Mouse (Mus musculus): ENCODE data around the gene Fgf11.

The Fgf11 gene

DNA sequence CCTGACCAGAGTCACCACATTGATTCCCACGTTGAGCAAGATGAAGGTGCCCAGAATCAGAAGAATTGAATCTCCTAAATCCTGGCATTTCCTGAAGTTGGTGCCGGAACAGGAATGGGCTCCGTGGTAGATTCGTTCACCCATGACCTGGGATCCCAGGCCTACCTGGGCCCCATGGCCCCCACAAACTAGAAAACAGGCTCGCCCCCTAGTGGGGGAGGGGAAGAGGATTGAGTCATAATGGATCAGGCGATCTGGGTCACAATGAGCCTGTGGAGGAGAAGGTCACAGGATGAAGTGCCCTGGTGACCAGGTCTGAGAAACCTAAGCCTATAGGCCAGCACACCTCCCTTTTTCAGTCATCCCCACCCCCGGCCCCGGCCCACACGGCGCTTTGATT lies 13.5 kb upstream of the Fgf11 start, which contains the start of gene Gm39566:
Gene Gm39566 (minus strand): TSS at position 144 of the 400 bp plus-strand sequence.
- DNase-seq = no peak

DNA sequence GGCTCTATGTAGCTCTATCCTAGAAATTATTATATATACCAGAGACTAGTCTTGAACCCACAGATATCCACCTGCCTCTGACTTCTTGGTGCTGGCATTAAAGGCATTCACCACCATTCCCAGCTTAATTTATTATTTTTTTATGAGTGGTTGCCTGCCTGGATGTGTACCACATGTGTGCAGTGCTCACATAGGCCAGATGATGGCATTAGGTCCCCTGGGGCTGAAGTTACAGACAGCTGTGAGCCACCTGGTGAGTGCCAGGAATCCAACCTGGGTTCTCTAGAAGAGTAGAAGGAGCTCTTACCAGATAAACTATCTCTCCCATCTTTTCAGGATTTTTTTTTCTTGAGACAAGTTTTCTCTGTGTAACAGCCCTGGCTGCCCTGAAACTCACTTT lies 8.6 kb upstream of the Fgf11 start:
- DNase-seq = no peak

DNA sequence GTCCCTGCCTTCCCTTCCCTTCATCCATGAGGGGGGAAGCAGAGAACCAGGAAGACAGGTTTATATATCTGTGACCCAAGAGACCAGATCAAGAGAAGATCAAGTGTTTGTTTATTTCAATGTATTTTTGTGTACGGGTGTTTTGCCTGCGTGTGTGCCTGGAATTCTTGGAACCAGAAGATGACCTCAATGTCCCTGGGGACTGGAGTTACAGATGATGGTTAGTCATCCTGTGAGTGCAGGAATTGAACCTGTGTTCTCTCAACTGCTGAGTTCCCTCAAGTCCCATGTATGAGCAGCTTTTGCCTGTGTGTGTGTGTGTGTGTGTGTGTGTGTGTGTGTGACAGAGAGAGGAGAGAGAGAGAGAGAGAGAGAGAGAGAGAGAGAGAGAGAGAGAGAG lies 6.0 kb upstream of the Fgf11 start:
- no peak for DNase-seq

DNA sequence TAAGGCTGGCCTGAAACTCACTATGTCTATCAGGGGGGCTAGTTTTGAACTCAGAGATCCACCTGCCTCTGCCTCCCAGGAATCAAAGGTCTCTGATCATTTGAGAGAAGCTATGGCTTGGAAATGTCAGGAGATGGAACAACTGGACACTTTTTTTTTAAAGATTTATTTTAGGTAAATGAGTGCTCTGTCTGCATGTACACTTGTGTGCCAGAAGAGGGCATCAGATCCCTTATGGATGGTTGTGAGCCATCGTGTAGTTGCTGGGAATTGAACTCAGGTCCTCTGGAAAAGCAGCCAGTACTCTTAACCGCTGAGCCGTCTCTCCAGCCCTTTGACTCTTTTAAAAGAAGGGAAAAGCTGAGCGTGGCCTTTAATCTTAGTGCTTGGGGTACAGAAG lies 4.7 kb upstream of the Fgf11 start:
- DNase-seq = no peak

DNA sequence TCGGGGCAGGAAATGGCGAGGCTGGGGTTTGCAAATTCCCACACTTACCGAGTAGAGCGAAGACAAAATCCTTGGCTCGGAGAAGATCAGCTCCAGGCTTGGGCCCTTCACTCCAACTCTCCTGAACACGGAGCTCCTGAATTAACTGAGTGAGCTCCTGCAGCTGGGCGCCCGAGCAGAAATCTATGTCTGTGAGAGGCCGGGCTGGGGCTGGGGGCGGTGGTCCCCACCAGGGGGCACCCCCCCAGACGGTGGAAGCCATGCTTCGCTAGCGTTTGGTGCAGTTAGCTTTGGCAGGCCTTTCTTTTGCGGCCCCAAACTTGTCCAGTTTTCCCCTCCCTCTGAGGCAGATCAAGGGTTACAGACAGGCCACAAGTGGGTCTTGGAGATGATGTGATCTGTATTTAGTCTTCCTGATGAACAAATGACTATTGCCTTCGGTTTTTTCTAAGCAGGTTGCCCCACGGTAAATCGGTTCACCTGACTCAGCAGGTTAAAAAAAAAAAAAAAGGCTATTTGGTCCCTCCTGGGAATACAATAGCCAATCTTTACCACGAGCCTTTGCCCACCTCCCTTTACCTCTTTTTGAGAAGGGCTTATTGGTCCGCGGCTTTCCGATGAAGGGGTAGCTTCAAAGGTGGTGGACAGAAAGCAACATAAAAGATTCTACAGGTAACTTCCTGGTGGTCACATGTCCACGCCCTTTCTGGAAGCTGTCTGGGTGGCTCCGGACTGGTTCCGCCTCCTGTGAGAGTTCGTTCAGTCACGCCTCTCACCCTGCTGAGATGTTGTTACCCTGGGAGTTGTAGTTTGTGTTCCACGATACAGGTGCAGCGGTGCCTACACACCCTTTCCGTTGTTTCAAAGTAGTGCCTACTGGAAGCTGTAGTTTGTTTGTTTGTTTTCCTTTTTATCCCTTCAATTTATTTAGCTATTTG lies 3.6 kb upstream of the Fgf11 start, which contains the start of gene Tmem102:
Gene Tmem102 (minus strand): TSS at position 653 of the 938 bp plus-strand sequence.
- no peak for DNase-seq

DNA sequence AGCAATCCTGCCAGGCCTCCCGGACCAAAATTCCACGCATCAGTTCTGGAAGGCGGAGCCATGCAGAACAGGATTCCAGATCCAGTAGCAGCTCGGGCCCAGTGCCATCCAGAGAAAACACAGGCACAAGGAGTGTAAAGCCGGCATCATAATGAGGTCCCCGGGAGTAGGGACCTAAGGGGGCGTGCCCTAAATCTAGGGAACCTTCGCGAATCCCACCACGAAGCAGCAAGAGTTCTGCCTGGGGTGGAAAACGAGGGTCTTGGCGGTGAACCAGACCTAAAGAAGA lies 2.9 kb upstream of the Fgf11 start:
- no peak for DNase-seq

DNA sequence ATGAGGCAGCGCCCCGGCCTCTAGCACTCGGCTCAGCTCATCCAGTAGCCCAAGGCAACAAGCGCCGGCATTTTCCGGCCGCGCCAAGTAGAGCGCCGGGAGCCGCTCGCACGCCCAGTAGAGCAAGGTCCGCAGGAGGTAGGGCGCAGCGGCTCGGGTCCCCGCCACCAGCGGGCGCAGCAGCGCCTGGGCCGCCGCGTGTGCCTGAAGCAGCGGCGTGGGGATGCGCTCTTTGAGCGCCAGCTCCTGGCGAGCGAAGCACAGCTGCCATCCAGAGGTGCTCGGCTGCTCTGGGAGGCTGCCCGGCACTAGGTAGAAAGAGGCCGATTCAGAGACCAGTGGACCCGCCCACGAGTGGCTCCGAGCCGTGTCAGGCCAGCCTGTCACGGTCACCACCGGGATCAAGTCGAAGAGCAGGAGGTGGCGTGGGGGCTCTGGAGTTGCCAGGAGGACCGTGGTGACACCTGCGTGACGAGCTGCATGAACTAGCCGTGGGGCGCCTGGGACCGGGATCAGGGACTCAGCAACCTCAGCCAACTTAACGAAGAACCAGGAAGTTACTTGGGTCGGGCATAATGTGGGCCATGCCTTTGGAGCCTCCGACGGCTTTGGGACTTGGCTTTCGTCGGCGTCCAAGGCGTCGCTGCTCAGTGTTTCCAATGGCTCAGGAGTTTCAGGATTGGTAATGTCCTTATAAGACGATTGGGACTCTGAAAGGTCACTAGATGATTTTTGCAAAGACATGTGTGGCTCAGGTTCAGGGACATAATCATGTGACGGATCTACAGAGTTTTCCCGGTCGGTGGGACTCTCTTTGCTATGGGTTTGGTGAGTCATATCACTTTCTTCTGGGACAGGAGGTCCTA lies 2.4 kb upstream of the Fgf11 start:
- peak; percentile 77 for DNase-seq

DNA sequence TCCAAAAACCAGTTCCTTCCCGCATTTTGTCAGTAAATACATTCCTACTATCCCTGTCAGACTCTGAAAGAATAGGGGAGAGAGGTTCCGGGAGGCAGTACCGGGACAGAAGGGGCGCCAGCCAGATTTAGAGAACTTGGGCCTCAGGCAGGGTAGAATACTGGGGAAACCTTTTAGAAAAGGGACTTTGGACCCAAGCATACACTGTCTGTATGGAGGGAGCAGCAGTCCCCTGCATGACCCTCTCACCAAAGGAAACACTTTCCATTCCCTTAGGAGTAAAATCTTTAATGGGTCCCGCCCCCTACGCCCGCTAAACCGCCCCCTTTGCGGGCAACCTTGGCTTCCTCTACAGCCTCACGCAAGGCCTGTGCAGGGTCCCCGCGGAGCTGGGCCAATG lies 1.7 kb upstream of the Fgf11 start:
- no peak for DNase-seq

DNA sequence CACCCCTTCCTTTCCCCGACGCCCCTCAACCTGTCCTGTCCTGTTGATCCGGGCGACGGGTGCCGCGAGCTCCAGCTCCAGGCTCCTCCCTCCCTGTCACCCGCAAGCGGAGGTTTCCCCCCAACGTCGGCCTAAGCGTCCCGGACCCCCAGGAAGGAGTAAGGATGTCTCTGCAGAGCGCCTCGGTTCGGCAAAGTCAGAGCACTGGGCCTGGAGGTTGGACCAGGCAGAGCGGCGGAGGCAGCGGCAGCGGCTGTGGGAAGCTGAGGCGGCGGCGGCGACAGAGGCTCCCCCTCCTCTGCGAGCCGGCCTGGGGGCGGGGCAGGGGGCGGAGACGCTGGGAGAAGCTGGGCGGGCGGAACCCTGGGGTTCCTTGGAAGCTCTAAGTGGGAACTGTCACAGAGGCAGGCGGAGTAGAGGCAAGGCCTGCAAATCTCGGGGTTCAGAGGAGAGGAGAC lies 1.0 kb upstream of the Fgf11 start:
- DNase-seq = peak; percentile 84

DNA sequence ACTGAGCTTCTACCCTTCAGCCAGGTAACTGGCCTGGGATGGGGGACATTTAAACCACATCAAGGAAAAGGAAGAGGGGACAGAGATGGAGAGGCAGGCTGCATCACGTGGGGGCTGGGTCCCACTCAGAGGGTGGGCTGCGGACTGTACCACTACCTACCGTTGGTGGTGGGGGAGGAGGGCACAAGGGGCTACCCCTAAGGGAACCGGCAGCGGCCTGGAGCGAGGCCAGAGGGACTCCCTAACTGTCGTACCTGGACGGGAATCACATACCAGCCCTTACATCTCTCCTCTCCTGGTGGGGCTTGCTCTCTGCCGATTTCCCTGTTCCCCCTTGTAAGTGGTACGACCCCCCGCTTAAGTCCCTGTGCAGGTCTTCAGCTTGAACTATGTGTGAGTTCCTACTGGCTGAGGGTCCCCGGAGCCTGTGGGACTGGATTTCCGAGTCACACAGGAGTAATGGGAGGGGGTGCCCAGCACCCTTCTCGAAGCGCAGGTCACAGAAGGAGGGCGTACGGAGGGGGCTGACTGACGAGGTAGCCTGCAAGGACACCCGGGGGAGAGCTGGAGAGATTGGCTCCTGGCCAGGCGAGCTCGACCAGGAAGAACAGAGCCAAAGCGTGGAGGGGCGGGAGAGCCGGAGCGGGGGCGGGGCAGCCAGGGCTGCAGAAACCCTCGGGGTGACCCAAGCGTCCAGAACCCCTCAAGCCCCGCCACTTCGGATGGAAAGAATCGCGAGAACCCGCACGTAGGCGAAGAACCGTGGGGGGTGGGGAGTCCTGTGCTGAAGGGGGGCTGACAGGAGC lies 1.1 kb downstream of the Fgf11 start:
- no peak for DNase-seq

DNA sequence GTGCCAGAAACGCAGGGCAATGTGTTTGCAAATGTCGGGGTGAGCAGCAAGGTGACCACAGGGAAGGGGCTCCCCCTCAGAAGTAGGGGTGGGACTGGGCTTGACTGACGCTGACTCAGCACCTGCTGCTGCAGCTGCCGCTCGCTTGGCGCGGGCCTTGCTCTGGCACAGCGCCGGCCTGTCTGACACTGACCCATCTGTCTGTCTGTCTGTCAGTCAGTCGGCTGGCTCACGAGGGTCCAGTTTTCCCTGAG lies 1.6 kb downstream of the Fgf11 start:
- DNase-seq = no peak

DNA sequence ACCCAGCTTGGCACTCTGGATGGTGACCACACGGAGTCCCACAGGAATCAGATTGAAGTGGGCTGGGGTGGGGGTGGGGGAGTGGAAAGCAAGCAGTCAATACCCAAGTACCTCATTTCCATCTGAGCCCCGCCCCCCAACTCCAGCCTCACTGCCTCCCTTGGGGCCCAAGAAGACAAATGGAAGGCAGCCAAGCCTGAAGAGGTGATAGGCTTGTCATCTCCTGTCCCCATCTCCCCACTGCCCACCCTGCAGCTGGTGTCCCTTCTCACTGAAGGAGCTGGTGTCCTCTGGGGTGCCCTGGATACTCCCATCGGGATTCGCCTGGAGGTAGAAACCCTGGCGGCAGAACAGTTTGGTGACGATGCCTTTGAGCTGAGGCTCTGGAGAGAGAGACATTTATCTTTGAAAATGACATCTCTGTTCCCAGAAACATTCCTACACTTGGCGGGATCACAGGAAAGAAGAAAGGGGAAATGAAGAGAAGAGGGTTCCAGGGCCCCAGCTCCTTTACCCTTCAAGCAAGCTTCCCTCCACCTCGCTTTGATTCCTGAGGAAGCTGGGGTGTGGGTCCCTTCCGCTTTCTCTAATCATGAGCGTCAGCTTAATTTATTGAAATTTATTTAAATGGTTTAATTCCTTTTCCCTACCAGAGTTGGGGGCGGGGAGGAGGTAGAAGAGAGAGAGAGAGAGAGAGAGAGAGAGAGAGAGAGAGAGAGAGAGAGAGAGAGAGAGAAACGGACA lies 2.1 kb downstream of the Fgf11 start:
- no peak for DNase-seq

DNA sequence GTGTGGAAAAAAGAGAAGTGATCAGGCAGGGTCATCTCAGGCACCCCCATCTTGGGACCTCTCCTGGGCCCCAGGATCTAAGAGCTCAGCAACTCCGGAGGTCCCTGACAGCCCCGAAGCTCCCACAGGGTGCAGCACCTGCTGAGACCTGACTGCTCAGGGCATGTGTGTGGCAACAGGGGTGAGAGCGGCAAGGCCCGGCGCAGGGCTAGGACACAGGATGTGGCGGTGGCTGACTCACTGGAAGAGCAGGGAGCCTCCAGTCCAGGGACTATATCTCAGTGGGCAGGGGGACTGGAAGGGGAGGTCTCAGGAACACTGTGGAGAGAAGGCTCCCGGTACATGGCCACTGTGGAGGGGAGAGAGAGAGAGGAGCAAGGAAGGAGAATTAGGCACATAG lies 3.7 kb downstream of the Fgf11 start:
- no peak for DNase-seq

DNA sequence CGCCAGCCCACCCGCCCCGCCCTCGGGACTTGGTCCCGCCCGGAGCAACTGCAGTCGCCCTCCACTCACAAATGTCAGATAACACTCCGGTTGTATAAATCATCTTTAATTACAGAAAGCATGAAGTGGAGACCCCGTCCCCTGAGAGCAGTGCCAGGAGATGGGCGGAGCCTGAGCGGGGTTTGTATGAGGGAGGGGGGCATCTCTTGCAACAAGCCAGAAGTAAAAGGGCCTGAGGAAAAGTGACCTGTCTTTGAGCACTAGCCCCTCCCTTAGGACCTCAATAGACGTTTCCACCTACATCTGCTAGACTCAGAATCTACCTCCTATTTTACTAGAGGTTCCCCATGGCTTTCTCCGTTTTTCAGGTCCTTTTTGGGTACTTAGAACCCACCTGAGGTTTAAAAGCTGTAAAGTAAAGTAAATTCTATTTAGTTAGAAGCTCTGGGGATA lies 5.6 kb downstream of the Fgf11 start:
- DNase-seq = no peak

DNA sequence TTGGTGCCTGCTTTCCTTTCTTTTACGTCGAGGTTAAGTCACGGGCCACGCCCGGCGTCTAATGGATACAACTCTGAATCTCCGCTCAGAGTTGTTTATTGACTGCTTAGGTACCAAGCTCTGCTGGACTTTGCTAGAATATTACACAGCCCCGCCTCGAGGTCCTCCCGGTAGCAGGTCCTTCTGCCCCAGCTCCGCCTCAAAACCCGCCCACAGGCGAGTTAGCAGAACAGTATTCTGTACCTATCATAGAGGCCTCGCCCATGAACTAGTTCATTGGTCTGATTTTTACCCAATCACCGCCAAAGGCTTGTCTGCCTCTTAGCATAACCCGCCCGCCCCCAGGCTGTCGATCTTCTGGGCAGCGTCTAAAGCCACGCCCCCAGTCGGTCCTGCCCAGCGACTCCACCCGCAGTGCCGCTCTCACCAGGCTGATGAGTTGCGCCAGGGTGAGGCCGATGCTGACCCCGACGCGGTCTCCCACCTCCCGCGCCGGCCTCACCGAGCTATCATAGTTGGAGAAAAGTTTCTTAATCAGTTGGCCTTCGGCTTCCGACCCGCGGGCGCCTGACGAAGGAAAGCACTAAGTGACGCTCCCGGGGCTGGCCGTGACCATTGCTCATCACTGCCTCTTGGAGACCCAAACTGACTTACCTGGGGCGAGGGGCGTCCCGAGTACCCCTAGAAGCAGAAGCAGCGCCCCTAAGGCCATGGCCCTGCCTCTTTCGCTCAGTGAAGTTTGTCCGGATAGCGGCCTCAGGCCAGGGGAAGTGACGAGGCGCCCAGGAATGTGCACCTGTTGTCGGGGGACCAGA lies 6.3 kb downstream of the Fgf11 start, which contains the start of gene Chrnb1:
Gene Chrnb1 (minus strand): TSS at position 776 of the 815 bp plus-strand sequence.
- peak; percentile 86 for DNase-seq

DNA sequence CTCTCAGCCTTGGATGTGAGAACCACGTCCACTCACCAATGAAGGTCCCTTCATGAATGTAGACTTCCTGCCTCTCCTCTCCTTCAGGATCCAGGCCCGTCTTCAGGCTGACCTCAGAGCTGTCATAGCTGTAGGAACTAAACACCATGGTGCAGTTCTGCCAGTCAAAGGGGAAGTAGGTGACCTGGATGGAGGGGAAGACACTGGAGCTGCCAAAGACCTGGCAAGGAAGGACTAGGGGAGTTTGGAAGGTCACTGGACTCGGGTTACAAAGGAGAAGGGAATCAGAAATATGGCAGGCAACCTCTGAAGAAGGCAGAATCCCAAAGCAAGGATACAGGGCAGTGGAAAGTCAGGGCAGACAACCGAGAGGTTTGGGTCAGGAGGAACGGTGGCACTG lies 8.2 kb downstream of the Fgf11 start:
- DNase-seq = no peak

DNA sequence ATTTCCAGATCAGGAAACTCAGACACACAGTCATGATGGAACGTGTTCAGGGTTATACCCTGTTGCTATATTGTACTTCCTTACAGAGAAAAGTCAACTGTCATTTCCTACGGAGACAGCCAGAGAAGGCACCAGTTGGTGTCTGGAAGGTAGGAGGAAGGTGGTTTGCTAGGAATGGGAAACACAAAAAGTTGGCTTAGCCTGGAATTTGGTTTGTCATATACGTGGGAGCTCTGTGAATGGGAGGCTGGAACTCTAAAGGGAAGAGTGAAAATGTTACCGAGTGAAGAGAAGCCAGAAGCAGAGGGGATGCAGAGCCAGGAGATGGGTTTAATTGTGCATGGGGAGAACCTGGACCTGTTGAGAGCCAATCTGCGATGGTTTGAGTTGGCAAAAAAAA lies 10.2 kb downstream of the Fgf11 start:
- no peak for DNase-seq

DNA sequence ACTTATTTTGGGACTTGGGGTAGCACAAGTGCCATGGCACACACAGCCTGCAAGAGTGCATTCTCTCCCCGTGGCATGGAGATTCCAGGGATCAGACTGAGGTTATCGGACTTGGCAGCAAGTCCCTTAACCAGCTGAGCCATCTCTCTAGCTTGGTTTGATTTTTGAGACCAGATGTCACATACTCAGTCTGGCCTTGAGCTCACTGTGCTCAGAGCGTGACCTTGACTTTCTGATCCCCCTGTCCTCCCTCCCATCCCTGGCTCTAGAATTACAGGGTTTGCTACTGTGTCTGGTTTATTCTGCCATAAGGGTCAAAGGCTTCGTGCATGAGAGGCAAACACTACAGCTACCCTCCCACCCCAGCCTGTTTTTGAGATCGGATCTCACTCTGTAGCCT lies 12.2 kb downstream of the Fgf11 start:
- no peak for DNase-seq

DNA sequence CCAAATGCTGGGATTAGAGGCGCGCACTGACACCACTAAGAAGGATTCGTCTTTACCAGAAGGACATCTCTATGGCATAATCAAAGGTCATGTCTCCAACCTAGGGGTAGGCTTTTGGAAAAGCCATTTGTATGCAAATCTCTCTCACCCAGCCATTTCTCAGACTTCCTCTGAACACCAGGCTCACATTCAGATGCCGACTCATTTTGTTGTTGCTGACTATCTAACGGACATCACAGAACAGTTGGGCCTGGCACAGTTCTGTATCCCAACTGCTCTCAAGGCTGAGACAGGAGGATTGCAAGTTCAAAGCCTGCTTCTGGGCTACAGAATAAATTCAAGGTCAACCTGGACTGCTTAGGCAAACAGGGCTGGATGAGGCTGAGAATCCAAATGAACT lies 14.4 kb downstream of the Fgf11 start:
- DNase-seq = no peak

DNA sequence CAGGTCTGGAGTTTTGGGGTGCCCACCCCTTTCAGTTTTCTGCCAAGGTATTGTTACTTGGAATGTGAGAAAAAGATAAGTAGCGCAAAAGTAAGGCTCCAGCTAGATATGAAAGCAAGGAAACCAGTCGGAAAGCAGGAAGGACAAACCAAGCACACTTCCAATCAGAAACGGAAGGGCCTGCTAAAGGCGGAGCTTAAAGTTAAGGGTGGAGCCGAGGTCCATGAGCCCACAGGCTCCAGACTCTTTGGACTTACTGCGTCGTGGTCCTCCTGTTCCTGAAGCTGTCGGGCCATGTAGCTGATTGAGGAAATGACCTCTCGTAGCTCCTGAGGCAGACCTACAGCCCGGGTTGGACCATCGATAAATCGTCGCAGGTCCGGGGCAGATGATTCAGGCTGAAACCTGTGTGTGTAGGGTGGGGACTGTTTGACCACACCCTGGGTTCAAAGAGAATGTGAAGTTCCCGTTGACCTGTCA lies 16.8 kb downstream of the Fgf11 start:
- no peak for DNase-seq

DNA sequence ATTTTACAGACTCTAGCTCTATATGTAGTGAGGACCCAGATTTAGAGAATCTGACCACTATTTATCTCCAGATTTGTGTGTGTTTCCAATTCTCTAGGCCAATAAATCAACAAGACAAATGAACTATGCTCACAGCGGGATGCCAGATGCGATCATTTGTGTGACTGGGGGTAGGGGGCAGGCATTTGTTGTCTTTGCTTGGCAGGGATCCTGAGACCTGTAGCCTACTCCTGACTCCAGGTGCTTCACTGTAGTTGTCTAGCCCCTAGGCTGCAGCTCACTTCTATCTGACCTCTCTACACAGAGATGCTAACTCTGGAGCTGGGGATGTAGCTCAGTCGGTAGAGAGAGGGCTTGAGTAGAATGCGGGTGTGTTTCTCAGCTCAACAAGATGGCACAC lies 19.8 kb downstream of the Fgf11 start:
- DNase-seq = peak; percentile 3

Measured in right cerebral cortex, postnatal 25 days (tissue).